Mouse (Mus musculus) testis, adult 2 months (tissue): ENCODE data around the gene Nudcd3. TPM values are rescaled to one million over a fixed set of nuclear protein-coding genes. Genes with fewer than 3 reads are reported as not detected.

ENCODE experiments used
- H3K27ac ChIP-seq: fragments of 200-500 bp; 2 replicates; pipeline ENCODE4 v1.5.1; 2012; ENCODE audit warnings: low read depth, low read length; ENCODE audit not compliant: control insufficient read depth, insufficient read depth
- H3K27me3 ChIP-seq: fragments of 200-500 bp; 2 replicates; pipeline ENCODE4 v1.6.1; 2012; ENCODE audit warnings: mild to moderate bottlenecking, low read length, moderate library complexity; ENCODE audit not compliant: control insufficient read depth, insufficient read depth
- H3K36me3 ChIP-seq: fragments of 200-500 bp; 2 replicates; pipeline ENCODE4 v1.6.1; 2012; ENCODE audit warnings: mild to moderate bottlenecking, low read length; ENCODE audit not compliant: control insufficient read depth, insufficient read depth
- H3K4me1 ChIP-seq: fragments of 200-500 bp; 2 replicates; pipeline ENCODE4 v1.6.1; 2012; ENCODE audit warnings: low read length; ENCODE audit not compliant: control insufficient read depth, insufficient read depth
- H3K4me3 ChIP-seq: fragments of 200-500 bp; 2 replicates; pipeline ENCODE4 v1.5.1; 2012; ENCODE audit warnings: low read depth, mild to moderate bottlenecking, low read length, moderate library complexity, mixed read lengths; ENCODE audit not compliant: control insufficient read depth
- CTCF ChIP-seq: fragments of 200-500 bp; IDR thresholded peaks from 2 replicates; pipeline ENCODE4 v1.5.1; 2012; ENCODE audit warnings: low read depth, mild to moderate bottlenecking, inconsistent platforms, low read length, moderate library complexity; ENCODE audit not compliant: control insufficient read depth, insufficient read depth, insufficient replicate concordance
- POLR2A ChIP-seq: fragments of 200-500 bp; IDR thresholded peaks from 2 replicates; pipeline ENCODE4 v1.6.1; 2012; ENCODE audit warnings: low read depth, mild to moderate bottlenecking, inconsistent platforms, low read length, moderate library complexity; ENCODE audit not compliant: control insufficient read depth
- polyA plus RNA-seq: library from polyadenylated mRNA; depleted of rRNA; stranded (reverse); fragments of >200 nt; gene quantifications from 2 replicates; pipeline ENCODE4 v1.2.3, GENCODE M21; 2012

Nudcd3 gene
- polyA plus RNA-seq, 1 experiment: 23.5 TPM

- no peaks in the 10 kb centered on the region for H3K36me3 ChIP-seq
- H3K4me3 ChIP-seq: no peak overlapping the region
- TF ChIP-seq CTCF (no peak), POLR2A (no peak)
- no peaks in the 10 kb centered on the region for H3K4me1 ChIP-seq
- no peaks in the 10 kb centered on the region for H3K27me3 ChIP-seq
- H3K27ac ChIP-seq: no peak overlapping the region
Observed at GRCm38 (mm10) chr11:6161549-6161948, 38.7 kb downstream of the Nudcd3 start.

GRCm38 (mm10) chr11:6160663-6161271, 39.4 kb downstream of the Nudcd3 start:
- TF ChIP-seq CTCF (no peak), POLR2A (no peak)
- H3K4me3 ChIP-seq: no peak overlapping the region
- H3K4me1 ChIP-seq: no peaks in the 10 kb centered on the region
- H3K36me3 ChIP-seq: no peaks in the 10 kb centered on the region
- H3K27me3 ChIP-seq: no peaks in the 10 kb centered on the region
- H3K27ac ChIP-seq: no peak overlapping the region

DNA sequence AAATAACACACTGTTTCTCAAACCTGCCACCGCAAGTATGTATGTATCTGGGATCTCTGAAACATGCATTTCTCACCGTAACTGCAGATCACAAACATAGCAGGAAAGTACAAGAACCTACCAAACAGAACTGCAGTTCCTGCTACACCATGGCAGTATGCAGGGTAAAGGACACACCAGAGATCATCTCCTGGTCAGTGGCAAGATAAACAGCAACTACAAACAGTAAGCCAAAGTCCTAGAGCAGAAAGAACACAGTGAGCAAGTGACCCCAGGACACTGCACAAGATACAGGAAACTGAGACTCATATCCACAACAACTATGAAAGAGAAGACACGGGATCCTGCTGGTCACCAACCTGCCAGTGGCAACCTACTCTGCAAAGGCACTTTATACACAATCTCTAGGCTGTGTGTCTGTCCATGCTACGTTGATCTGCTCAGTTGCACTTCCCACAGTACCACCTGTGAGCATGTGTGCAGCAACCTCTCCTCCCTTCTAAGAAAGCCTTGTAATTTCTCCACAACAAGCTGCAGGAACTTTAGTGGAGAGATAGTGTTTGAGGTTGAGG, 40.4 kb downstream of the Nudcd3 start:
- H3K27me3 ChIP-seq: no peaks in the 10 kb centered on the region
- H3K4me1 ChIP-seq: no peaks in the 10 kb centered on the region
- H3K27ac ChIP-seq: no peak overlapping the region
- H3K4me3 ChIP-seq: no peak overlapping the region
- H3K36me3 ChIP-seq: no peaks in the 10 kb centered on the region
- TF ChIP-seq POLR2A: no peak
- no peak for TF ChIP-seq CTCF

GRCm38 (mm10) chr11:6158515-6158914, 41.7 kb downstream of the Nudcd3 start:
- H3K4me1 ChIP-seq: no peaks in the 10 kb centered on the region
- TF ChIP-seq POLR2A: no peak
- TF ChIP-seq CTCF: no peak
- no peaks in the 10 kb centered on the region for H3K36me3 ChIP-seq
- H3K27ac ChIP-seq: no peak overlapping the region
- no peak overlapping the region for H3K4me3 ChIP-seq
- H3K27me3 ChIP-seq: no peaks in the 10 kb centered on the region

DNA sequence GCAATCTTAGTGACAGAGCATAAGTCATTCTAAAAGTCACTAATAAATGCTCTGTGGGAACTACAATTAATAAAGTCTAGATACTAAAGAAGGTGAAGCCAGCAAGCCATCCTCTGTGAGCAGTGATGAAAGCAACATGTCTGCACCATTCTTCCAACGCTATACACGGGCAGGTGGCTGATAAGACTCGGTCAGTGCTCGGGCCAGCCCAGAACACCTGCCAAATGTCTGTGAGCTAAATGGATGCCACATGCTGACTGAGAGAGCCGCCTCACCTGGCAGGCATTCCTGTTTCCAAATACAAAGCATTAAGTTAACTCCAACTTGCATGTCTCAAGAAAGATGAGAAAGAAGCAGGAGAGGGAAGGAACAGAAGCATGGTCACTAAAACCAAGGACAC, 43.1 kb downstream of the Nudcd3 start:
- TF ChIP-seq POLR2A (no peak), CTCF (no peak)
- H3K27ac ChIP-seq: no peak overlapping the region
- H3K4me1 ChIP-seq: no peaks in the 10 kb centered on the region
- no peaks in the 10 kb centered on the region for H3K27me3 ChIP-seq
- no peaks in the 10 kb centered on the region for H3K36me3 ChIP-seq
- peak overlapping the region; percentile 71 for H3K4me3 ChIP-seq

- Histone ChIP-seq H3K27me3 (no peaks in the 10 kb centered on the region), H3K27ac (no peak overlapping the region), H3K36me3 (no peaks in the 10 kb centered on the region), H3K4me1 (no peaks in the 10 kb centered on the region), H3K4me3 (peak overlapping the region; percentile 21)
- TF ChIP-seq POLR2A (no peak), CTCF (no peak)
Observed at GRCm38 (mm10) chr11:6156651-6157050, 43.6 kb downstream of the Nudcd3 start.

DNA sequence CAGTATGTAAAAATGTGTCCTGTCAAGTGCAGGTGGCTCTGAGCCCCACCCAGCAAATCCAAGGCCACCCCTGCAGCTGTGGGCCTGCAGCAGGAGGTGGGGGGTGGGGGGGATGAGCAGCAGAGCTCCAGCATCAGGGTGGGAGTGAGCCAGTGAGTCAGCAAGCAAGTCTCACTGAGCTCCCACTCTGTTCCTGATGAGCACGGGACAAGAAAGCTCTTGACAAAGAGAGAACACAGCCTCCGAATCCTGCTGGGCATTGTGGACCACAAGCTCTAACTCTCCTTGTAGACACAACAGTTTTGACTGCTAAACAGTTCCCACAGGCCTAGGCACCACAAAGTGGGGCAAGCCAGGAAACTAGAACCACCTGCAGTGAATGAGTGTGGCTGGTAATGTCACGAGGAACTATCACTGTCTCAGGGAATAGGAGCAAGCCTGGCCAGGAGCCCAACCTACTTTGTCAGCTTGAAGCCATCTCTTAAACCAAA, 46.0 kb downstream of the Nudcd3 start:
- H3K27me3 ChIP-seq: no peaks in the 10 kb centered on the region
- no peaks in the 10 kb centered on the region for H3K4me1 ChIP-seq
- H3K36me3 ChIP-seq: peaks cover 2% of the 10 kb centered on the region
- H3K4me3 ChIP-seq: no peak overlapping the region
- TF ChIP-seq CTCF (no peak), POLR2A (no peak)
- no peak overlapping the region for H3K27ac ChIP-seq
